Mouse (Mus musculus): ENCODE measurements around the gene Abhd8. TPM values are rescaled to one million over a fixed set of nuclear protein-coding genes. Genes with fewer than 3 reads are reported as not detected.

Abhd8 gene
- total and polyA plus RNA-seq, 2 experiments from 2014 or later = 168 to 210 TPM

DNA sequence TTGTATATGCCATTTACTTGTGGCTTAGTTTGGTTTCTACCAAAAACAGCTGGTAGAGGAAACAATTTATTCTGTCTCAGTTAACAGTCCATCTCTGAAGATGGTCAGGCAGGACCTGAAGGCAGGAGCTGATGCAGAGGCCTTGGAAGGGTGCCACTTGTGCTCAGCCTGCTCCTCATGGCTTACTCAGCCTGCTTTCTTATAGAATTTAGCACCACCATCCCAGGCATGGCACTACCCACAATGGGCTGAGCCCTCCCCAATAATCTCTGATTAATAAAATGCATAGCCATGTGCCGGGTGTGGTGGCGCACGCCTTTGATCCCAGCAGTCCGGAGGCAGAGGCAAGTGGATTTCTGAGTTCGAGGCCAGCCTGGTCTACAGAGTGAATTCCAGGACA, 2.7 kb upstream of the Abhd8 start:
- H3K27me3 ChIP-seq (ENCODE audit: insufficient read depth, low read length) = no peaks in the 10 kb centered on the region
- TF ChIP-seq CTCF (IDR thresholded peaks at IDR 0.05; ENCODE audit: low read depth) = no peak
- no peak overlapping the region for H3K4me3 ChIP-seq (ENCODE audit: low read depth, low read length)
- ATAC-seq (no peak), DNase-seq (no peak)
- WGBS = 91% methylated on average over 5 of the region's 5 CpGs
- no peak overlapping the region for H3K9ac ChIP-seq
- peaks cover 4% of the 10 kb centered on the region for H3K36me3 ChIP-seq (ENCODE audit: insufficient read depth)
- peaks cover 28% of the 10 kb centered on the region for H3K4me1 ChIP-seq (ENCODE audit: insufficient read depth)
- H3K27ac ChIP-seq (ENCODE audit: low read depth, low read length) = no peak overlapping the region
- no peak overlapping the region for H3K4me2 ChIP-seq (ENCODE audit: low read depth)
- no peaks in the 10 kb centered on the region for H3K9me3 ChIP-seq (ENCODE audit: low read length)

- no peak for DNase-seq
- H3K4me2 ChIP-seq (ENCODE audit: low read depth) = peak overlapping the region; percentile 94
- WGBS = 81% methylated on average over 8 of the region's 8 CpGs
- H3K4me1 ChIP-seq (ENCODE audit: insufficient read depth) = peaks cover 28% of the 10 kb centered on the region
- H3K4me3 ChIP-seq (ENCODE audit: low read depth, low read length) = peak overlapping the region; percentile 70
- peak overlapping the region; percentile 58; the same call in 1 of the 2 replicates for H3K9ac ChIP-seq
- H3K27ac ChIP-seq (ENCODE audit: low read depth, low read length) = no peak overlapping the region
- TF ChIP-seq CTCF (IDR thresholded peaks at IDR 0.05; ENCODE audit: low read depth) = no peak
- no peak for ATAC-seq
- H3K27me3 ChIP-seq (ENCODE audit: insufficient read depth, low read length) = no peaks in the 10 kb centered on the region
- H3K9me3 ChIP-seq (ENCODE audit: low read length) = no peaks in the 10 kb centered on the region
- H3K36me3 ChIP-seq (ENCODE audit: insufficient read depth) = peaks cover 6% of the 10 kb centered on the region
Measured at GRCm38 (mm10) chr8:71465733-71466132, 2.3 kb upstream of the Abhd8 start.

GRCm38 (mm10) chr8:71464513-71465500, 1.4 kb upstream of the Abhd8 start, which contains the start of gene Mrpl34:
TSS of gene Mrpl34 (plus strand) at chr8:71464959.
- Histone ChIP-seq H3K4me3 (ENCODE audit: low read depth, low read length) (peak within 1 kb of the TSS; percentile 70), H3K9me3 (ENCODE audit: low read length) (no peaks in the 10 kb centered on the region), H3K27me3 (ENCODE audit: insufficient read depth, low read length) (no peaks in the 10 kb centered on the region), H3K4me2 (ENCODE audit: low read depth) (peak within 1 kb of the TSS; percentile 94), H3K4me1 (ENCODE audit: insufficient read depth) (peaks cover 21% of the 10 kb centered on the region), H3K36me3 (ENCODE audit: insufficient read depth) (peaks cover 11% of the 10 kb centered on the region), H3K9ac (peak within 1 kb of the TSS; percentile 89), H3K27ac (ENCODE audit: low read depth, low read length) (peak within 1 kb of the TSS; percentile 82)
- DNase-seq (peak; percentile 100), ATAC-seq (peak; percentile 60)
- WGBS = under 1% methylated on average over 59 of the region's 59 CpGs
- peak; percentile 98 for TF ChIP-seq CTCF (IDR thresholded peaks at IDR 0.05; ENCODE audit: low read depth)

GRCm38 (mm10) chr8:71462786-71463185, 669 bp downstream of the Abhd8 start:
- H3K27ac ChIP-seq (ENCODE audit: low read depth, low read length) = peak overlapping the region; percentile 78
- DNase-seq (peak; percentile 61), ATAC-seq (peak; percentile 2)
- H3K27me3 ChIP-seq (ENCODE audit: insufficient read depth, low read length) = no peaks in the 10 kb centered on the region
- H3K9ac ChIP-seq = peak overlapping the region; percentile 89
- H3K9me3 ChIP-seq (ENCODE audit: low read length) = no peaks in the 10 kb centered on the region
- 3% methylated on average over 16 of the region's 16 CpGs for WGBS
- peaks cover 19% of the 10 kb centered on the region for H3K4me1 ChIP-seq (ENCODE audit: insufficient read depth)
- TF ChIP-seq CTCF (IDR thresholded peaks at IDR 0.05; ENCODE audit: low read depth) = peak; percentile 22; the same call in 1 of the 2 replicates
- peaks cover 29% of the 10 kb centered on the region for H3K36me3 ChIP-seq (ENCODE audit: insufficient read depth)
- H3K4me2 ChIP-seq (ENCODE audit: low read depth) = peak overlapping the region; percentile 94
- H3K4me3 ChIP-seq (ENCODE audit: low read depth, low read length) = peak overlapping the region; percentile 70

DNA sequence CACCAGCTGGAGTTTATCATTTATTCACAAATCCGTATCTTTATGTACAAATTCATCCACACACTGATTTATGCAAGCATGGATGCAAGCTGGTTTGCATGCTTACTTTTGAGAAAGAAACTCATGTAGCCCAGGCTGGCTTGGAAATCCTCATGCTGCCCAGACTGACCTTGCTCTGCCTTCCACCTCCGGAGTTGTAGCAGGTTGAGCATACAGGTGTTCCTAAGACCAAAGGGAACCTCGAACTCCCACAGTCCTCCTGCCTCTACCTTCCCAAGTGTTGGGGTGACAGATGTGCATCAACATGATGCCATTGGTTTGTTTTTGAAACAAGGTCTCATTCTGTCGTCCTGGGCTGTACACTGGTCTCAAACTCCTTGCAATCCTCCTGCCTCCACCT, 1.3 kb downstream of the Abhd8 start:
- no peaks in the 10 kb centered on the region for H3K27me3 ChIP-seq (ENCODE audit: insufficient read depth, low read length)
- no peak for TF ChIP-seq CTCF (IDR thresholded peaks at IDR 0.05; ENCODE audit: low read depth)
- peak overlapping the region; percentile 94 for H3K4me2 ChIP-seq (ENCODE audit: low read depth)
- peaks cover 35% of the 10 kb centered on the region for H3K36me3 ChIP-seq (ENCODE audit: insufficient read depth)
- H3K4me1 ChIP-seq (ENCODE audit: insufficient read depth) = peaks cover 19% of the 10 kb centered on the region
- peak overlapping the region; percentile 89 for H3K9ac ChIP-seq
- DNase-seq (no peak), ATAC-seq (no peak)
- no peaks in the 10 kb centered on the region for H3K9me3 ChIP-seq (ENCODE audit: low read length)
- H3K4me3 ChIP-seq (ENCODE audit: low read depth, low read length) = peak overlapping the region; percentile 70; the same call in 1 of the 2 replicates
- WGBS = 69% methylated on average over 4 of the region's 4 CpGs
- no peak overlapping the region for H3K27ac ChIP-seq (ENCODE audit: low read depth, low read length)

- Histone ChIP-seq H3K4me1 (ENCODE audit: insufficient read depth) (peaks cover 19% of the 10 kb centered on the region), H3K9ac (no peak overlapping the region), H3K36me3 (ENCODE audit: insufficient read depth) (peaks cover 43% of the 10 kb centered on the region), H3K9me3 (ENCODE audit: low read length) (no peaks in the 10 kb centered on the region), H3K4me2 (ENCODE audit: low read depth) (no peak overlapping the region), H3K4me3 (ENCODE audit: low read depth, low read length) (no peak overlapping the region), H3K27me3 (ENCODE audit: insufficient read depth, low read length) (no peaks in the 10 kb centered on the region), H3K27ac (ENCODE audit: low read depth, low read length) (no peak overlapping the region)
- ATAC-seq = no peak
- no peak for DNase-seq
- 85% methylated on average over 46 of the region's 47 CpGs for WGBS
- no peak for TF ChIP-seq CTCF (IDR thresholded peaks at IDR 0.05; ENCODE audit: low read depth)
Measured at GRCm38 (mm10) chr8:71461152-71461840, 2.2 kb downstream of the Abhd8 start.

Measured in forebrain, postnatal 0 days (tissue).